Mouse (Mus musculus) hindbrain, embryonic 12.5 days (tissue): ENCODE results near the gene Fkbpl. TPM values are rescaled to one million over a fixed set of nuclear protein-coding genes. Genes with fewer than 3 reads are reported as not detected.

Experiments used
- ATAC-seq: fragments of 200-750 bp; cut with Nextera tagmentation; 2 replicates; pipeline ENCODE4 v1.8.0; 2017; ENCODE audit warnings: moderate TSS enrichment; ENCODE audit not compliant: low FRiP score
- H3K27ac ChIP-seq: fragments of 300-500 bp; sonication (generic); 2 replicates; pipeline ENCODE4 v1.5.1; 2016; ENCODE audit warnings: mild to moderate bottlenecking
- H3K27me3 ChIP-seq: fragments of 300-500 bp; sonication (generic); 2 replicates; pipeline ENCODE4 v1.6.1; 2016; ENCODE audit warnings: mild to moderate bottlenecking
- H3K36me3 ChIP-seq: fragments of 300-500 bp; sonication (generic); 2 replicates; pipeline ENCODE4 v1.6.1; 2016; ENCODE audit warnings: mild to moderate bottlenecking
- H3K4me1 ChIP-seq: fragments of 300-500 bp; sonication (generic); 2 replicates; pipeline ENCODE4 v1.6.1; 2016
- H3K4me2 ChIP-seq: fragments of 300-500 bp; sonication (generic); replicated peaks from 2 replicates; pipeline ENCODE4 v1.6.1; 2016; ENCODE audit warnings: mild to moderate bottlenecking
- H3K4me3 ChIP-seq: fragments of 300-500 bp; sonication (generic); 2 replicates; pipeline ENCODE4 v1.5.1; 2016; ENCODE audit warnings: mild to moderate bottlenecking
- H3K9ac ChIP-seq: fragments of 300-500 bp; sonication (generic); 2 replicates; pipeline ENCODE4 v1.6.1; 2016; ENCODE audit warnings: mild to moderate bottlenecking, moderate library complexity
- H3K9me3 ChIP-seq: fragments of 300-500 bp; sonication (generic); replicated peaks from 2 replicates; pipeline ENCODE4 v1.6.1; 2016; ENCODE audit warnings: mild to moderate bottlenecking
- WGBS: fragments of 180-500 bp; shearing (Covaris S2); methylation state at CpG from one replicate; pipeline ENCODE4 v1.1.7; 2016; 5-methylcytosine and 5-hydroxymethylcytosine counted together
- polyA plus RNA-seq: library from polyadenylated mRNA; unstranded; fragments of >200 nt; fragmentation: Nextera tagmentation; extraction: Ambion mirVana; gene quantifications from 2 replicates; pipeline ENCODE4 v1.2.1, GENCODE M21; 2016

Fkbpl gene
- polyA plus RNA-seq, 1 experiment from 2014 or later: 15.7 TPM

- Histone ChIP-seq H3K4me1 (peaks cover 32% of the 10 kb centered on the region), H3K27ac (peak overlapping the region; percentile 83; the same call in 1 of the 2 replicates), H3K4me3 (no peak overlapping the region), H3K9ac (no peak overlapping the region), H3K36me3 (no peaks in the 10 kb centered on the region), H3K4me2 (no peak overlapping the region), H3K27me3 (no peaks in the 10 kb centered on the region), H3K9me3 (no peaks in the 10 kb centered on the region)
- WGBS: 83% methylated on average over 3 of the region's 3 CpGs
- no peak for ATAC-seq
These were observed 2.6 kb upstream of the Fkbpl start for GRCm38 (mm10) chr17:34641945-34642344.

- H3K36me3 ChIP-seq: no peaks in the 10 kb centered on the region
- no peak overlapping the region for H3K4me3 ChIP-seq
- no peak for ATAC-seq
- peaks cover 41% of the 10 kb centered on the region for H3K4me1 ChIP-seq
- no peak overlapping the region for H3K9ac ChIP-seq
- H3K4me2 ChIP-seq: no peak overlapping the region
- 90% methylated on average over 4 of the region's 4 CpGs for WGBS
- H3K27me3 ChIP-seq: no peaks in the 10 kb centered on the region
- no peak overlapping the region for H3K27ac ChIP-seq
- no peaks in the 10 kb centered on the region for H3K9me3 ChIP-seq
These were observed 1.2 kb upstream of the Fkbpl start for GRCm38 (mm10) chr17:34643379-34643778.

DNA sequence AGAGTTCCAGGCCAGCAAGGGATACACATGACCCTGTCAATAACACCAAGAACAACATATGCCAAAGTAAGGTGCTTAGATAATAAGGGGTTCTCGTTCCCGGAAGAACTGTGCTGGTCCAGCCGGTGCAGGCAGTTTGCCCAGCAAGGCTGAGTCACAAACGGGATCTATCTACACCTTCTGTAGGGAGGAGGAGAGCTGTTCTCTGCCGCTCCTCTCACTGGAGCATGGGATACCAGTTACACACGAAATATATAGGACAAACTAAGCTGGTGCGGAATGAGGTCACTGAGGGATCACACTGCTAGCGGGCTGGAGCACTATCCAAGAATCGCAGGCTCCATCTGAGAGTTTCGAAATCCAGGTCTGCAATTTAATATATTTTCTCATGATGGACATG is 620 bp upstream of the Fkbpl start:
- WGBS: 81% methylated on average over 10 of the region's 10 CpGs
- no peak overlapping the region for H3K27ac ChIP-seq
- no peak for ATAC-seq
- H3K27me3 ChIP-seq: no peaks in the 10 kb centered on the region
- peaks cover under 1% of the 10 kb centered on the region for H3K36me3 ChIP-seq
- H3K4me3 ChIP-seq: no peak overlapping the region
- H3K9ac ChIP-seq: no peak overlapping the region
- H3K4me1 ChIP-seq: peaks cover 43% of the 10 kb centered on the region
- no peak overlapping the region for H3K4me2 ChIP-seq
- no peaks in the 10 kb centered on the region for H3K9me3 ChIP-seq

DNA sequence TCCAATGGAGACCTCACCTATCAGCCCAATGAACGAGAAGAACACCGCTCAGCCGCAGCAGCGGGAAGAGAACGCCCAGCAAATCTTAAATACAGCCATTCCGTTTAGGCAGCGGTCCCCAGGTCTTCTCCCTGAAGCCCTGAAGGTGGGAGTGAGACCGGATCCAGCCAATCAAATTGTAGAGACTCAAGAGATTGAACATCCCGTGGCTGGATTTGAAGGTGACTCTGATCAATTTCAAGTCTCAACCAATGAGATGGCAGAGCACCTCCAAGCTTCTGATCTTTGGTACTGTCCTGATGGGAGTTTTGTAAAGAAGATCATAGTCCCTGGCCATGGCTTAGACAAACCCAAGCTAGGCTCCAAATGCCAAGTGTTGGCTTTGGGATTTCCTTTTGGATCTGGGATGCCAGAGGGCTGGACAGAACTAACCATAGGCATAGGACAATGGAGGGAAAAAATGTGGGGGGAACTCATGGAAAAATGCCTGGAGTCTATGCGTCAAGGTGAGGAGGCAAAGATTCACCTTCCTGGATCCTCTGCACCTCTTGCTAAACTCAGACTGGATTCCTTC is 779 bp downstream of the Fkbpl start:
- Histone ChIP-seq H3K4me1 (peaks cover 43% of the 10 kb centered on the region), H3K9me3 (no peaks in the 10 kb centered on the region), H3K9ac (peak overlapping the region; percentile 74), H3K36me3 (peaks cover 14% of the 10 kb centered on the region), H3K27me3 (no peaks in the 10 kb centered on the region), H3K27ac (no peak overlapping the region), H3K4me3 (peak overlapping the region; percentile 60), H3K4me2 (peak overlapping the region; percentile 73)
- ATAC-seq: no peak
- WGBS: 44% methylated on average over 10 of the region's 10 CpGs

- Histone ChIP-seq H3K4me1 (peaks cover 37% of the 10 kb centered on the region), H3K36me3 (peaks cover 21% of the 10 kb centered on the region), H3K4me3 (peak overlapping the region; percentile 96; the same call in 1 of the 2 replicates), H3K4me2 (peak overlapping the region; percentile 73; the same call in 1 of the 2 replicates), H3K9me3 (no peaks in the 10 kb centered on the region), H3K9ac (no peak overlapping the region), H3K27me3 (no peaks in the 10 kb centered on the region), H3K27ac (no peak overlapping the region)
- ATAC-seq: no peak
- WGBS: 90% methylated on average over 30 of the region's 30 CpGs
These were observed 1.4 kb downstream of the Fkbpl start for GRCm38 (mm10) chr17:34645831-34646511.

DNA sequence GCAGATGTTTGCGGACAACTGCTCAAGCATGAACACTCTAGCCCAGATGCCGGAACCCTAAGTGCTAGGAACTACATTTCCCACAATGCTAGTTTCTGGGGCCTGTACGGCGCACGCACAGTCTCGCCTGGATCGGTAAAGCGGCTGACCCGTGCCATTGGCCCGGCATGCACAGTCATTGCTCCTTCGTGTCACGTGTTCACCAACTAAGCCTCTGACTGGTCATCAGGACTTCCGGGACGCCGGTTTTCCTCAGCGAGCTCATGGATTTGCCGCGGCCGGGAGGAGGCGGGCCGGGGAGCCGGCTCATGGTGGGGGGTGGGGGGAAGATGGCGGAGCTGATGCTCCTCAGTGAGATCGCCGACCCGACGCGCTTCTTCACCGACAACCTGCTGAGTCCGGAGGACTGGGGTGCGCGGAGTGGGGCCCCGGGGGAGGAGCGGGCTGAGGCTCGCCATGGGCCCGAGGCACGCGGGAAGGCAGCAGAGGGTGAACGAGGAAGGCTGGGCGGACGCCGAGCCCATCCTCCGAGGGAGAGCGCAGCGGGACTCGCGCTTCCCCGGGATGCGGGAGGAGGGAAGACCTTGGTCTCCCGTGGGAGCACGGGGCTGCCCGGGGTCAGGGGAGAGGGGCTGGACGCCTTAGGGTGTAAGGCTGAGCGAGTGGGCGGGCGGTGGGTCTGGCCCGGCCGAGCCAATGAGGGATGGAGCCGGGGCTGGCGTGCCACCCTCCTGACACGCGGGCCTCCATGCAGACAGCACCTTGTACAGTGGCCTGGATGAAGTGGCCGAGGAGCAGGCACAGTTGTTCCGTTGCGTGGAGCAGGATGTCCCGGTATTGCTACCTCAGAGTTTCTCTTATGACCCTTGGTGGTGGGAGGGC is 2.6 kb downstream of the Fkbpl start, which contains the start of gene Atf6b:
Gene Atf6b, plus strand, starts transcription at position 241 of the 882 bp plus-strand sequence.
- WGBS: 2% methylated on average over 62 of the region's 66 CpGs

DNA sequence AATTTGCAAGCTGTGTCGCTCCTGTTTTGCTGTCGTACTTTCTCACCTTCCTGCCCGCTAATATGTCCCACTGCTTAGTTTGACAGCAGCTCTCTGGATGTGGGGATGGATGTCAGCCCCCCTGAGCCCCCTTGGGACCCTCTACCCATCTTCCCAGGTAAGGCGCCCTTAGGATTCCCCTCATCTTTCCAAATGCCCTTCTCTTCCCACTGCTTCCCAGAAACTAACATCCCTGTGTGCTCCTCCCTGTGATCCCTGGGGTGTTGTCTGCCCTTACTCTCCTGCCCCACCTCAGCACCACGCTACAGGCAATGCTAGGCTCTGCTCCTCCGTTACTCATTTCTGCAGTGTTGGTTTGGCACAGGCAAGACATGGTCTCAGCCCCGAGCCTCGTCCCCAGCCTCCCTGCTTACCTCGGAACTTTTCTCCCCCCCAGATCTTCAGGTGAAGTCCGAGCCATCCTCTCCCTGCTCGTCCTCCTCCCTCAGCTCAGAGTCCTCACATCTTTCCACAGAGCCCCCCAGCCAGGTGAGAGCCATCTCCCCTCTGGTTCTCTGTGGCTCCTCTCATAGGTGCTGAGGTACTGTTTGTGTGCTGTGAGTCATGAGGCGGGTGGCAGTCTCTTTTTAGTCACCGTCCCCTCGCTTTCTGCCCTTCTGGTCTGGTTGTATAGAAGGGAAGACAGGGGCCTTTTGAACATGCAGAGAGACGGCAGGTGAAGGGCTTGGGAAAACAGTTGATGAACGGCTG is 3.8 kb downstream of the Fkbpl start:
- no peak for ATAC-seq
- WGBS: 84% methylated on average over 16 of the region's 16 CpGs
- no peak overlapping the region for H3K27ac ChIP-seq
- peaks cover 44% of the 10 kb centered on the region for H3K36me3 ChIP-seq
- H3K9ac ChIP-seq: peak overlapping the region; percentile 95
- peaks cover 31% of the 10 kb centered on the region for H3K4me1 ChIP-seq
- no peaks in the 10 kb centered on the region for H3K9me3 ChIP-seq
- H3K27me3 ChIP-seq: no peaks in the 10 kb centered on the region
- peak overlapping the region; percentile 86 for H3K4me2 ChIP-seq
- H3K4me3 ChIP-seq: peak overlapping the region; percentile 96

More for the DNA sequence above, 2.6 kb downstream of the Fkbpl start, which contains the start of gene Atf6b:
- Histone ChIP-seq H3K4me3 (peak within 1 kb of the TSS; percentile 96), H3K9me3 (no peaks in the 10 kb centered on the region), H3K36me3 (peaks cover 32% of the 10 kb centered on the region), H3K9ac (peak within 1 kb of the TSS; percentile 95), H3K27me3 (no peaks in the 10 kb centered on the region), H3K4me2 (peak within 1 kb of the TSS; percentile 86), H3K27ac (peak within 1 kb of the TSS; percentile 76; the same call in 1 of the 2 replicates), H3K4me1 (peaks cover 31% of the 10 kb centered on the region)
- ATAC-seq: peak; percentile 97

DNA sequence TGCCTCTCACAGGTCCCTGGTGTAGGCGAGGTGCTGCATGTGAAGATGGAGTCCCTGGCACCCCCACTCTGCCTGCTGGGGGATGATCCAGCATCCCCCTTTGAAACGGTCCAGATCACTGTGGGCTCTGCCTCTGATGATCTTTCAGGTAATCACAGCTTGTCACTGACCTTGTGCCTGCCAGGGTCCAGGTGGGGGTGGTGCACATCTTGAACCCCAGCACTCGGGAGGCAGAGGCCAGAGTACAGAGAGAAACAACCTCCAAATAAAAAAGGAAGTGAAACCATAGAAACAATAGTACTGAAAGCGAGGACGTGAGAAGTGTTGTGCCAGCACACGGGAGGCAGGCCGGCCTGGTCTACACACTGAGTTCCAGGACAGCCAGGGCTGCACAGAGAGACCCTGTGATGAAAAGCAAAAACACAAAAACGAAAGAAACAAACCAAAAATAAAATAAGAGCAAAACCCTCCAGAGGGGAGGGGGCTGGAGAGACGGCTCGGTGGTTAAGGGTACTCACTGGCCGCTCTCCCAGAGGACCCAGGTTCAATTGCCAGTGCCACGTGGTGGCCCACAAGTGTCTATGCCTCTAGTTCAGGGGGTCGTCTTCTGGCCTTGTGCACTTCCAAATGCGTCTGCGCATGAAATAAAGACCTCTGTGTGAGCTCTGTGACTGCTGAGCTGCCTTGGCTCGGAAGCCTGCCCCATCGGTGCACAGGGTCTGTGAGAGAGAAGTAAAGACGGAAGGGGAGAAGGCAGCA is 4.7 kb downstream of the Fkbpl start:
- H3K4me3 ChIP-seq: no peak overlapping the region
- no peak for ATAC-seq
- peaks cover 31% of the 10 kb centered on the region for H3K4me1 ChIP-seq
- H3K4me2 ChIP-seq: no peak overlapping the region
- no peak overlapping the region for H3K9ac ChIP-seq
- H3K9me3 ChIP-seq: no peaks in the 10 kb centered on the region
- H3K27ac ChIP-seq: no peak overlapping the region
- peaks cover 52% of the 10 kb centered on the region for H3K36me3 ChIP-seq
- 88% methylated on average over 18 of the region's 18 CpGs for WGBS
- no peaks in the 10 kb centered on the region for H3K27me3 ChIP-seq

DNA sequence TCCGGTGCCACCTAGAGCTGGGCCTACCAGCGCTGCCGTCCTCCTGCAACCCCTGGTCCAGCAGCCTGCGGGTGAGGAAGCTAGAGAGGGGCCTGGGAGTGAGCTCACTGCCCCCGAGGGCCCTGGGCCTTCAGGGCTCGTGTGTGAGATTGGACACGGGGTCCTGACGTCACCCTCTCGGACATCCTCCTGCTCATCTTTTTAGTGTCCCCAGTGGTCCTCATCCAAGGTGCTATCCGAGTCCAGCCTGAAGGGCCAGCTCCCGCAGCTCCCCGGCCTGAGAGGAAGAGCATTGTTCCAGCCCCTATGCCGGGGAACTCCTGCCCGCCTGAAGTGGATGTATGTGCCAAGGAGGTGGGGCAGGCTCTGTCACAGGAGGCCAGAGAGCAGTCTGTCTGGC is 6.2 kb downstream of the Fkbpl start:
- no peak overlapping the region; the same call in 1 of the 2 replicates for H3K9ac ChIP-seq
- peaks cover 20% of the 10 kb centered on the region for H3K4me1 ChIP-seq
- H3K36me3 ChIP-seq: peaks cover 61% of the 10 kb centered on the region
- H3K27ac ChIP-seq: no peak overlapping the region
- H3K4me2 ChIP-seq: no peak overlapping the region
- no peak for ATAC-seq
- 93% methylated on average over 14 of the region's 14 CpGs for WGBS
- H3K27me3 ChIP-seq: no peaks in the 10 kb centered on the region
- no peaks in the 10 kb centered on the region for H3K9me3 ChIP-seq
- H3K4me3 ChIP-seq: no peak overlapping the region

- no peak overlapping the region for H3K9ac ChIP-seq
- H3K36me3 ChIP-seq: peaks cover 61% of the 10 kb centered on the region
- ATAC-seq: no peak
- no peaks in the 10 kb centered on the region for H3K27me3 ChIP-seq
- no peaks in the 10 kb centered on the region for H3K9me3 ChIP-seq
- 49% methylated on average over 19 of the region's 19 CpGs for WGBS
- no peak overlapping the region for H3K4me3 ChIP-seq
- peaks cover 14% of the 10 kb centered on the region for H3K4me1 ChIP-seq
- H3K4me2 ChIP-seq: no peak overlapping the region
- H3K27ac ChIP-seq: no peak overlapping the region
These were observed 7.1 kb downstream of the Fkbpl start for GRCm38 (mm10) chr17:34651507-34652221.

GRCm38 (mm10) chr17:34652546-34652945 is 8.0 kb downstream of the Fkbpl start:
- Histone ChIP-seq H3K36me3 (peaks cover 61% of the 10 kb centered on the region), H3K4me1 (peaks cover 14% of the 10 kb centered on the region), H3K27me3 (no peaks in the 10 kb centered on the region), H3K4me2 (no peak overlapping the region), H3K9me3 (no peaks in the 10 kb centered on the region), H3K27ac (no peak overlapping the region), H3K9ac (no peak overlapping the region), H3K4me3 (no peak overlapping the region)
- 91% methylated on average over 10 of the region's 10 CpGs for WGBS
- no peak for ATAC-seq
